Mouse (Mus musculus): ENCODE results near the gene Antxr1. TPM values are rescaled to one million over a fixed set of nuclear protein-coding genes. Genes with fewer than 3 reads are reported as not detected.

Gene Antxr1
- 10 to 100 TPM in 1 of 2 experiments, 1 to 10 TPM in 1; 8.7 to 10.2 TPM for total RNA-seq (2021)
- long read RNA-seq, partial matches to known transcripts = 0 of 2 reads
- long read RNA-seq, other reads (novel, unspliced or antisense) = 2 of 2 reads

- peak; percentile 25 to 58 for DNase-seq (ENCODE audit: low spot score in 2 of 2)
Observed at GRCm38 (mm10) chr6:87335091-87335934, at the start of gene Antxr1. Gene Antxr1, minus strand, starts transcription at chr6:87335821.

- DNase-seq (ENCODE audit: low spot score in 2 of 2) = peak in 1 of 2 experiments; percentile 36
Observed at GRCm38 (mm10) chr6:87384761-87385160, 49.1 kb upstream of the Antxr1 start.

DNA sequence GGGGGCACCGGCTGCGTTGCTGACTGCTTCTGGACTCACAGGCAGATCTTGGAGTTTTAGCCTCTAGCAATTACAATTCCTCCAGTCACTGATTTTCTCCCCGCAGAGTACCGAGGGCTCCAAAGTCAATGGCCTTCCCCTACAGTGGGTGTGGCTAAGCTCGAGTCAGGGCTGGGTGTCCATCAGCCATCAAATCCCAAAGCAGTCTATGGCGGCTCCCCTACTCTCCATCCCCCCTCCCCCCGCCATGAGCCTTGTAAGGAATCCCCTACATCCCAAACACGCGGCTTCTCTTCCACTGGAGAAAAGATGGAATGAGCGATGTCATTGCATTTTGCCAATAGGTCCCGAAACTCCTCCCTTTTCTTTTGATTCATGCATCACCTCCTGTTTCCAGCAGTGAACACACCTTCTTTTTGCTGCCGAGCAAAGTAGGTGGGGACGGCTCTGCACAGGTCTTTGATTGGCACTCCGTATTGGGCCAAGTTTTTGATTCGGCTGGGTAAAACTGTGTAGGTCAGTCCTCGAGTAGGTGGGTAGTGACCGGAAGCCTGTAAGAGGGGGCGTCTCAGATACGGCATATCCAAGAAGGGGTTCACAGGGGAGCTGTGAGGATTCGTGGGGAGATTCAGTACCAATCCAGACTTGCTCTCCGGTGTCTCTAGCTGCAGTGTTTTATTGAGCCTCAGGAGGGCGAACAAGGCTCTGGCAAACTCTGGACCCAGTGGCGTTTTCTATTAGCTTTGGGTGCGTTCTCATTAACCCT, 48.5 kb upstream of the Antxr1 start:
- DNase-seq (ENCODE audit: low spot score in 2 of 2) = peak in 1 of 2 experiments; percentile 34

DNA sequence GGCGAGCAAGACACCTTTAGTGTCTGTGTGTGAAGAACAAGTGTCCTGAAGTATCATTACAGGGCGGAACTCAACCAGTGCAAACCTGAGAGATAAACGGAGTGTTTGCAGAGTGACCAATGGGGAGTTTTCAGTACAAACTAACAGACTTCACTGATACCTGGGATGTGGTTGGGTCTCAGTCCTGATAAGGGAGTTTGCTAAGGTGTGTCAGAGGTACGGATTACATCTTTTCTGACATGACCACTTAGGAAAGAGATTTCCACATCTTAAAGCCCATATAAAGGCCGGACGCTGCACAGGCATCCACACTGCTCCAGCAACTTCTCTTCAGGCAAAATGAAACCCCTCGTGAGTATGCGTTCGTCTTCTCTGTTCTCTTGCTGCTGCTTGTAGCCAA, 37.4 kb upstream of the Antxr1 start, which contains the start of gene Gkn2:
Gene Gkn2 (plus strand): TSS at position 301 of the 400 bp plus-strand sequence.
- no peak for DNase-seq (ENCODE audit: low spot score in 2 of 2)

- DNase-seq (ENCODE audit: low spot score in 2 of 2) = no peak
Observed at GRCm38 (mm10) chr6:87369223-87369622, 33.6 kb upstream of the Antxr1 start.

DNA sequence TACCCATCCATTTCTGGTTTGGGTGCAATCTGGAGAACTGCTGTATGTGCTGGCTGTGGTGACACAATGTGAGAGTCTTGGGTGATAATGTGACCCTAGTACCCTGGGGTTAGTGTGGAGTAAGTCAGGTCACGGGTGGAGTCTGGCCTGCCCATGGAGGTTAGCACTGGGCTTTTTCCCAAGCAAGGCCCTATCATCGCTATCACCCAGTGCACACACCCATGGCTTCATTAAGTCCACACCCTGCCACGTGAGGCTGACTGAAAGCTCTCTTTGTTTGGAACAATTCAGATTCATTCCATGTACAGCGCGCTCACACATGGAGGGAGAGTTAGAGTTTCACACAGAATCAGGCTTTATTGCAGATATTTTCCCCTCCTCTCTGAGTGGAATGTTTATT, 18.8 kb upstream of the Antxr1 start:
- DNase-seq (ENCODE audit: low spot score in 2 of 2) = no peak

DNA sequence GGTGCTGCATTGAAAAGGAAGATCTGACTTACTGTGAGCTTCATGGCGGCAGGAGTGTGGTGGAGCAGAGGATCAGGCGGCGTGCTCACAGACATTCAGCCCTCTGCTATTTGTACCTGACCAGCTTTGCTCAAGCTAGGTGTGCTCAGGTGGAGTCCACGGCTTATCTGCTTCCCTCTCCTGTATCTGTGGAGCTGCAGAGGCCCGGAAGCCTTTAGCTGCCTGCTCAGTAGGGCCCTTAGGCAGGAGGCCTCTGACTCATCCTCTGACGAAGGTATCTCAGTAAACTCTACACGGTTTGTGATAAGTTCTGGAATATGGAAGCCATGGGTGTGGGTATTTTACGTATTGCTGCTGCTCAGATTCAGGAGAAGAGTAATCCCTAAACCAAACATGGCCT, 15.2 kb upstream of the Antxr1 start, which contains the start of gene Gkn1:
Gene Gkn1 (minus strand): TSS at position 114 of the 400 bp plus-strand sequence.
- DNase-seq (ENCODE audit: low spot score in 2 of 2) = no peak

DNA sequence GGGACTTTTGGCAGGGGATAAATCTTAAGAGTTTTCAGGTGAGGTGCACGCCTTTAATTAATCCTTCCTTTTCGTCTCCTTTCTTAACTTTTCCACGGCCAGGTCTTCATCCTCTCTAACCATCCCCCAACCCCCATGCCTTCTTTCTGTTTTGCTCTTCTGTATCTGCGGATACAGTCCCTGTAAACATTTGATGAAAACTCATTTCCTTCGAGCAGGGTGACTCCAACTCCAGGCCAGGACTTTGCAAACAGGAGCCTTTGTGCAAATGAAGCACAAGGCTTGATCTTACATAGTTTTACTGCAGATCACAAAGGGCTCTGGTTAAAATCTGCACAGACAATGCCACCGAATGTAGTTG, 294 bp upstream of the Antxr1 start:
- DNase-seq (ENCODE audit: low spot score in 2 of 2) = no peak

- peak; percentile 4 to 47 for DNase-seq (ENCODE audit: low spot score in 2 of 2)
Observed at GRCm38 (mm10) chr6:87334361-87335090, 1.1 kb downstream of the Antxr1 start.

GRCm38 (mm10) chr6:87332380-87332779, 3.2 kb downstream of the Antxr1 start:
- DNase-seq (ENCODE audit: low spot score in 2 of 2) = no peak

GRCm38 (mm10) chr6:87328265-87329173, 7.1 kb downstream of the Antxr1 start:
- no peak for DNase-seq (ENCODE audit: low spot score in 2 of 2)

DNA sequence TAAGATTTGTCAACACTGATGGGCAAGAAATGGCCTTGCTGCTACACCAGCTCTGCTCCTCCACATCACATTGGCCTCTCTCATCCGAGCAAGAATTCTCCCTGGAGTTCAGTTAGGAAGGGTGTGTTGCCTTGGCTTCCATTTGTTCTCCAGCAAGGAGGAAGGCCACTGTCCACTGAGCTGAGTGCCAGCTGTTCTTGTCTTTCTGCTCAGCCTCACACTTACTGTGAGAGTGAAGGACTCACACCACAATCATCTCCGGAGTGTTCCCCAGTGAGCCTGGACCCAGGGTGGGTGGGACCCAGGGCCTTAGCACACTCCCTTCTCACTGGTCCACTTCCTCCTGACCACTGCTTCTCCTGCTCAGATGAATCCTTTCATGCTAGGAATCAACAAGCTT, 8.7 kb downstream of the Antxr1 start:
- no peak for DNase-seq (ENCODE audit: low spot score in 2 of 2)

GRCm38 (mm10) chr6:87323381-87323780, 12.2 kb downstream of the Antxr1 start:
- DNase-seq (ENCODE audit: low spot score in 2 of 2) = peak in 1 of 2 experiments; percentile 62

- DNase-seq (ENCODE audit: low spot score in 2 of 2) = no peak
Observed at GRCm38 (mm10) chr6:87318651-87319050, 17.0 kb downstream of the Antxr1 start.

DNA sequence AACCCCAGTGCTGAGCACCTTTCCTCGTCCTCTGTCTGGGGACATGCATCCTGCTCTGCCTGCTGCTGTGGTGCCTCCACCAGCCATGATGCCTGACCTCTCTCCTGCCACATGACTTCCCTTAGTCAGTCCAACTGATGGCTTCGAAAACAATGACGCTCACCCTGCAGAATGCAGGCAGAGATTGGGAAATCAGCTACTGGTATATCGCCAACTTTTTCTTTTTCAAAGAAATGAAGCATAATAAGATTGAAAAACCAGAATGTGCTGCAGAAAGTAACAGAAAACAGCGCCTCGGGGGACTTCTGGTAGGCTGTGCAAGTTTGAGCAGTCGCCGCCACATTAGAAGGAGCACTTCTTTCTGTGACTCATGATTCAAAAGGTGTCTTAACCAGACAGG, 18.7 kb downstream of the Antxr1 start:
- no peak for DNase-seq (ENCODE audit: low spot score in 2 of 2)

DNA sequence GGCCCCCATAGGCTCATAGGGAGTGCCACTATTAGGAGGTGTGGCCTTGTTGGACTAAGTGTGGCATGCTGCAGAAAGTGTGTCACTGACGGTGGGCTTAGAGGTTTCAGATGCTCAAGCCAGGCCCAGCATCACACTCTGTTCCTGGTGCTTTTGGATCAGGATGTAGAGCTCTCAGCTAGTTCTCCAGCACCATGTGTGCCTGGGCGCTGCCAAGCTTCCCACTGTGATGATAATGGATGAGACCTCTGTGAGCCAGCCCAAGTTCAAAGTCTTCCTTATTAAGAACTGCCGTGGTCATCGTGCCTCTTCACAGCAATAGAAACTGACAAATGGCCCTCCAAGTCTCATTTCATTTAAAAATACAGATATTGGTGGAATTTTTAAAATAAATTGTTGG, 22.9 kb downstream of the Antxr1 start:
- no peak for DNase-seq (ENCODE audit: low spot score in 2 of 2)

GRCm38 (mm10) chr6:87304486-87304885, 31.1 kb downstream of the Antxr1 start:
- DNase-seq (ENCODE audit: low spot score in 2 of 2) = no peak

DNA sequence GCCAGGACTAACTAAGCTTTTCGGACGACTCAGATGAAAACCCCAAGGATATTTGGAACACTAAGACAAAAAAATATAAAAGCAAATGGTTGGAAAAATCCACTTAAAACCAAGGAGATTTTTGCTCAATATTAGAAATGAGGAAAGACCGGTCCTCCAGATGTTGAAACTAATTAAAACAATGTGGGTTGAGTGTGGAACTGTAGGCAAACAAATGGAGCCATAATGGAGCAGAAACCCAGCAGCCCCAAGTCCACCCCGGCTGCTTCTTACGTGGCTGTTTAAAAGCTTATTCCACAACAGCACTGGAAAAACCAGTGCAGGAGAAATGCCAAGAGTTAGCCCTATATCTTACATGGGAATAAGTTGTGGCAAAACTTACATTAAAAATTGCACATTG, 32.9 kb downstream of the Antxr1 start:
- DNase-seq (ENCODE audit: low spot score in 2 of 2) = no peak

GRCm38 (mm10) chr6:87301991-87302390, 33.6 kb downstream of the Antxr1 start:
- no peak for DNase-seq (ENCODE audit: low spot score in 2 of 2)

- DNase-seq (ENCODE audit: low spot score in 2 of 2) = no peak
Observed at GRCm38 (mm10) chr6:87294904-87295303, 40.7 kb downstream of the Antxr1 start.
